Mouse (Mus musculus): ENCODE measurements around the gene Tspan8.

Gene Tspan8

GRCm38 (mm10) chr10:115830726-115831125, 14.1 kb downstream of the Tspan8 start:
- DNase-seq (ENCODE audit: low read depth, low spot score) = no peak

DNA sequence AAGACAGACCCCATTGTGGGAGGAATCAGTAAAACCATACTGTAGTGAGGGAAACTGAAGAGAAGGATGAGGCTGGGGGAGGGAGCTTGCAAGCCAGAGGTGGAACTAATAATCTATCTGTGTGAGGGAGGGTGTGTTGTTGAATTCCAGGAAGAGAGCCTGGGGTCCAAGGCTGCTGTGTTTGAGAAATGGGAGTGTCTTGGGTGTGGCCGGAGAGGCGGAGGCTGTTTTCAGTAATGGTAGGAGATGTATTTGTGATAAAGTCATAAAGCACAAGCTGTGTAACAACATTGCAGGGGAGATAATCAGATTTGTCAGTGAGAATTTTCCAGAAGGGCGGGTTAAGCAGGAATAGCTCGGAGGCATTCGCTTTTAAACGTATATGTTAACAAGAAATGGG, 17.4 kb downstream of the Tspan8 start:
- no peak for DNase-seq (ENCODE audit: low read depth, low spot score)

GRCm38 (mm10) chr10:115846930-115847329, 30.3 kb downstream of the Tspan8 start:
- DNase-seq (ENCODE audit: low read depth, low spot score) = no peak

- no peak for DNase-seq (ENCODE audit: low read depth, low spot score)
Observed at GRCm38 (mm10) chr10:115848511-115848910, 31.9 kb downstream of the Tspan8 start.

- no peak for DNase-seq (ENCODE audit: low read depth, low spot score)
Observed at GRCm38 (mm10) chr10:115860210-115860880, 43.7 kb downstream of the Tspan8 start.

- no peak for DNase-seq (ENCODE audit: low read depth, low spot score)
Observed at GRCm38 (mm10) chr10:115861967-115862366, 45.3 kb downstream of the Tspan8 start.

GRCm38 (mm10) chr10:115882757-115883156, 66.1 kb downstream of the Tspan8 start:
- no peak for DNase-seq (ENCODE audit: low read depth, low spot score)

- no peak for DNase-seq (ENCODE audit: low read depth, low spot score)
Observed at GRCm38 (mm10) chr10:115891924-115892323, 75.3 kb downstream of the Tspan8 start.

DNA sequence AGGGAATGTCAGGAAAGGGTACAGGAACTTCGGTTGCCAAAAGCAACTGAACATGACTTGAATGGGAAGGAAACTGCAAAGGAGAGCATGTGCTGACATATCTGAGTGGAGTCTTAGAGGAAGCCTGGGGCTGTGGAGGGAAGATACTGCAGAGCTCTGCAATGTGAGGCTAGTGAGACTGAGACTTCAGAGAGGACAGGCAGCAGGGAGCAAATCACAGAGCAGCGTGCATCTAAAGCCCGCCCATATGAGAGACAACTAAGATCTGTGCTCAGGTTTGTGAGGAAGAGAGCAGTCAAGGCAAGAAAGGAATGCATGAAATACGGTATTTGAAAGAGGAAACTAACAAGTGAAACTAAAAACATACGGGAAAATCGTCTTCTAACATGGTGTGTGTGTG, 76.3 kb downstream of the Tspan8 start:
- no peak for DNase-seq (ENCODE audit: low read depth, low spot score)

- DNase-seq (ENCODE audit: low read depth, low spot score) = no peak
Observed at GRCm38 (mm10) chr10:115894045-115894444, 77.4 kb downstream of the Tspan8 start.

- DNase-seq (ENCODE audit: low read depth, low spot score) = peak; percentile 20
Observed at GRCm38 (mm10) chr10:115896764-115897163, 80.1 kb downstream of the Tspan8 start.

DNA sequence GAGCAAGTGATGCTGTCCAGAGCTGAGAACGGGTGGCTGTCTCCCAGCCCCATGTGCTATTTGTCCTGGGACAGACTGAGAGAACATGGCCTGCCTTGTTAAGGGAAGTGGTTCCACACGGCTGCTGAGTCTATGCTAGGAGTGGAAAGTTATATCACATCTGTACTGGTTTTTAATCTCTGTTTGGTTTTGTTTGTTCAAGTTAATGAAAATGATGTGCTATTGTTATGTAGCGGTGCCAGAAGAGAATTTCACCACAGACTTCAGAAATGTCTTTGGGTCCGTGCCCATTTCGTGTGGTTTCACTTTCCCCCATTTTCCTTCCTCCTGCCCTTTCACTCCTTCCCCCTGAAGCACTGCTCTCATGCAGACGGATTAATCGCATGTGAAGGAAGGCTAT, 80.6 kb downstream of the Tspan8 start:
- DNase-seq (ENCODE audit: low read depth, low spot score) = peak; percentile 48

All from 3T3-L1 (cell line).